Comparison of ENCODE assay signal across 21 mouse cellular contexts in the genomic region with DNA sequence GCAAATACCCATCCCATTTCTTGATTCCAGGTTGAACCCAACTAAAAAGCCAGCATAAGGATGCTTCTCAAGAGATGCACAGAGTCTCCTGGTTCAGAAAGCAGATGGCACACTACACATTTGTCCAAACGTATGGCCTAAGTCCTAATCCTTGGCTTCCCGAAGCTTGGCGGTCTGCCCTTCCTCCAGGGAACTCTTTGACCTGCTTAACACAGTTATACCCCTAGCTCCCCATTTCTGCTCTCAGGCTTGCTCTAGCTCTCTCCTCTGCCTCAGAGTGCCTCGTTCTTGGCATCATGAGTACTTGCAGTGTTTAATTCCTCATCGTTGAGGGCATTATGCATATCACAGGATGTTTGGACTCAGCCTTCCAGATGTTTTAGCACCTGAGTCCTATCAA. TPM values are rescaled to one million over a fixed set of nuclear protein-coding genes. Genes with fewer than 3 reads are reported as not detected.
DNase-seq lines count a peak whose midpoint lies in the region; ATAC-seq lines count a peak whose summit lies in the region.
"Had no signal": no experiment of that assay in that cellular context is flagged by ENCODE, and none has a peak within 500 bp of the region (broad histone marks: within the 10 kb centered on the region; RNA-seq: fewer than 3 reads in every experiment).

No protein-coding gene starts in this region.

- ATAC-seq in cerebellum, adult (ENCODE audit: insufficient number of reproducible peaks, low FRiP score, low TSS enrichment), result peak; percentile 66
- ATAC-seq: forebrain, embryonic 15.5 days; midbrain, embryonic 15.5 days had no signal

- DNase-seq in brain, adult 2 months (ENCODE audit: low read depth, low spot score), result peak; percentile 93
- peak; percentile 81 for DNase-seq in cerebellum, adult 8-10 months
- DNase-seq in cerebellum, postnatal 25 days, result peak; percentile 81 to 88
- no peak for DNase-seq in gastrocnemius, postnatal 4 days (ENCODE audit: low spot score in 2 of 2)
- DNase-seq in lung, adult 18-20 months, result no peak
- DNase-seq in urinary bladder, postnatal 36 days (ENCODE audit: low spot score in 2 of 2), result no peak
- DNase-seq: adrenal gland, adult 2 months; adrenal gland, postnatal 36 days; B cell, adult 2 months; gastrocnemius, adult 2 months; heart, postnatal 14 days; kidney, adult 18-20 months; kidney, postnatal 25 days; liver; lung, embryonic 14.5 days; lung, postnatal 14 days; right cerebral cortex, postnatal 25 days; thymus, postnatal 14 days had no signal

RNA-seq across cellular contexts. Expression of a gene that starts 38.8 kb away (rescaled TPM):
- total RNA-seq in gastrocnemius, postnatal 4 days (2021), result 1 to 10 TPM; 4.0 to 4.8 TPM

Comparison
In these comparisons a context has a peak if more than half of its experiments do, and no peak if none do; other contexts are left out.
1. DNase-seq: peak in brain, adult 2 months (single experiment), cerebellum, adult 8-10 months (single experiment) and cerebellum, postnatal 25 days (2 of 2); none in gastrocnemius, postnatal 4 days (0 of 2), lung, adult 18-20 months (0 of 2) and urinary bladder, postnatal 36 days (0 of 2).